Mouse (Mus musculus): Measurements from ENCODE around the gene Thap2. TPM values are rescaled to one million over a fixed set of nuclear protein-coding genes. Genes with fewer than 3 reads are reported as not detected.

Thap2 gene
- polyA plus RNA-seq, 1 experiment from 2014 or later = 32.3 TPM

GRCm38 (mm10) chr10:115349509-115349908 is 34.7 kb downstream of the Thap2 start:
- H3K36me3 ChIP-seq (replicated peaks) = peaks cover 18% of the 10 kb centered on the region
- no peak for ATAC-seq (ENCODE audit: low FRiP score)
- WGBS = 89% methylated on average over 7 of the region's 7 CpGs
- H3K27ac ChIP-seq = no peak overlapping the region
- H3K4me3 ChIP-seq (replicated peaks) = no peak overlapping the region
- no peak overlapping the region for H3K9ac ChIP-seq
- 0 out of 2 replicates have a peak, but pooled peaks cover 3% of the 10 kb centered on the region for H3K4me1 ChIP-seq
- no peaks in the 10 kb centered on the region for H3K9me3 ChIP-seq
- no peaks in the 10 kb centered on the region for H3K27me3 ChIP-seq
- H3K4me2 ChIP-seq = no peak overlapping the region

GRCm38 (mm10) chr10:115349029-115349428 is 35.2 kb downstream of the Thap2 start:
- WGBS = 67% methylated on average over 10 of the region's 10 CpGs
- Histone ChIP-seq H3K4me2 (no peak overlapping the region), H3K4me3 (replicated peaks) (no peak overlapping the region), H3K27ac (no peak overlapping the region), H3K4me1 (0 out of 2 replicates have a peak, but pooled peaks cover 3% of the 10 kb centered on the region), H3K9me3 (no peaks in the 10 kb centered on the region), H3K36me3 (replicated peaks) (peaks cover 18% of the 10 kb centered on the region), H3K27me3 (no peaks in the 10 kb centered on the region), H3K9ac (no peak overlapping the region)
- peak; percentile 49; the same call in 1 of the 2 replicates for ATAC-seq (ENCODE audit: low FRiP score)

GRCm38 (mm10) chr10:115348131-115348530 is 36.1 kb downstream of the Thap2 start:
- Histone ChIP-seq H3K36me3 (replicated peaks) (peaks cover 23% of the 10 kb centered on the region), H3K9me3 (no peaks in the 10 kb centered on the region), H3K9ac (no peak overlapping the region), H3K4me3 (replicated peaks) (no peak overlapping the region), H3K4me1 (0 out of 2 replicates have a peak, but pooled peaks cover 3% of the 10 kb centered on the region), H3K27me3 (no peaks in the 10 kb centered on the region), H3K27ac (no peak overlapping the region), H3K4me2 (no peak overlapping the region)
- no peak for ATAC-seq (ENCODE audit: low FRiP score)
- 86% methylated on average over 6 of the region's 6 CpGs for WGBS

GRCm38 (mm10) chr10:115346444-115346843 is 37.8 kb downstream of the Thap2 start:
- Histone ChIP-seq H3K4me1 (0 out of 2 replicates have a peak, but pooled peaks cover 3% of the 10 kb centered on the region), H3K9me3 (no peaks in the 10 kb centered on the region), H3K4me3 (replicated peaks) (no peak overlapping the region), H3K9ac (no peak overlapping the region), H3K4me2 (no peak overlapping the region), H3K36me3 (replicated peaks) (peaks cover 36% of the 10 kb centered on the region), H3K27ac (no peak overlapping the region), H3K27me3 (no peaks in the 10 kb centered on the region)
- ATAC-seq (ENCODE audit: low FRiP score) = no peak

GRCm38 (mm10) chr10:115342771-115343425 is 41.3 kb downstream of the Thap2 start:
- no peak overlapping the region for H3K4me2 ChIP-seq
- H3K27ac ChIP-seq = no peak overlapping the region
- peaks cover 45% of the 10 kb centered on the region for H3K36me3 ChIP-seq (replicated peaks)
- H3K9ac ChIP-seq = no peak overlapping the region
- H3K9me3 ChIP-seq = no peaks in the 10 kb centered on the region
- no peak for ATAC-seq (ENCODE audit: low FRiP score)
- WGBS = 88% methylated on average over 4 of the region's 4 CpGs
- H3K27me3 ChIP-seq = no peaks in the 10 kb centered on the region
- H3K4me3 ChIP-seq (replicated peaks) = no peak overlapping the region
- H3K4me1 ChIP-seq = no peaks in the 10 kb centered on the region

GRCm38 (mm10) chr10:115339820-115340328 is 44.4 kb downstream of the Thap2 start:
- Histone ChIP-seq H3K36me3 (replicated peaks) (peaks cover 30% of the 10 kb centered on the region), H3K9ac (no peak overlapping the region), H3K27ac (no peak overlapping the region), H3K4me2 (no peak overlapping the region), H3K27me3 (no peaks in the 10 kb centered on the region), H3K4me3 (replicated peaks) (no peak overlapping the region), H3K9me3 (no peaks in the 10 kb centered on the region), H3K4me1 (no peaks in the 10 kb centered on the region)
- 94% methylated on average over 7 of the region's 7 CpGs for WGBS
- no peak for ATAC-seq (ENCODE audit: low FRiP score)

- no peak overlapping the region for H3K4me2 ChIP-seq
- H3K9me3 ChIP-seq = no peaks in the 10 kb centered on the region
- no peak overlapping the region for H3K9ac ChIP-seq
- no peak overlapping the region for H3K4me3 ChIP-seq (replicated peaks)
- 88% methylated on average over 4 of the region's 4 CpGs for WGBS
- H3K27me3 ChIP-seq = no peaks in the 10 kb centered on the region
- H3K36me3 ChIP-seq (replicated peaks) = peaks cover 9% of the 10 kb centered on the region
- H3K4me1 ChIP-seq = no peaks in the 10 kb centered on the region
- no peak overlapping the region for H3K27ac ChIP-seq
- ATAC-seq (ENCODE audit: low FRiP score) = no peak
These were observed 47.3 kb downstream of the Thap2 start for GRCm38 (mm10) chr10:115336901-115337300.

GRCm38 (mm10) chr10:115333528-115333927 is 50.7 kb downstream of the Thap2 start:
- Histone ChIP-seq H3K9ac (no peak overlapping the region), H3K4me2 (no peak overlapping the region), H3K36me3 (replicated peaks) (no peaks in the 10 kb centered on the region), H3K27ac (no peak overlapping the region), H3K4me1 (no peaks in the 10 kb centered on the region), H3K27me3 (no peaks in the 10 kb centered on the region), H3K9me3 (no peaks in the 10 kb centered on the region), H3K4me3 (replicated peaks) (no peak overlapping the region)
- 85% methylated on average over 9 of the region's 9 CpGs for WGBS
- no peak for ATAC-seq (ENCODE audit: low FRiP score)

GRCm38 (mm10) chr10:115332997-115333396 is 51.2 kb downstream of the Thap2 start:
- Histone ChIP-seq H3K9me3 (no peaks in the 10 kb centered on the region), H3K4me3 (replicated peaks) (no peak overlapping the region), H3K36me3 (replicated peaks) (no peaks in the 10 kb centered on the region), H3K27ac (no peak overlapping the region), H3K9ac (no peak overlapping the region), H3K4me2 (no peak overlapping the region), H3K4me1 (no peaks in the 10 kb centered on the region), H3K27me3 (no peaks in the 10 kb centered on the region)
- 88% methylated on average over 4 of the region's 4 CpGs for WGBS
- no peak for ATAC-seq (ENCODE audit: low FRiP score)

- Histone ChIP-seq H3K27ac (no peak overlapping the region), H3K27me3 (no peaks in the 10 kb centered on the region), H3K36me3 (replicated peaks) (no peaks in the 10 kb centered on the region), H3K4me3 (replicated peaks) (no peak overlapping the region), H3K4me2 (no peak overlapping the region), H3K4me1 (no peaks in the 10 kb centered on the region), H3K9me3 (no peaks in the 10 kb centered on the region), H3K9ac (no peak overlapping the region)
- no peak for ATAC-seq (ENCODE audit: low FRiP score)
- WGBS = 86% methylated on average over 8 of the region's 8 CpGs
These were observed 51.8 kb downstream of the Thap2 start for GRCm38 (mm10) chr10:115332420-115332952.

GRCm38 (mm10) chr10:115329010-115329530 is 55.2 kb downstream of the Thap2 start:
- WGBS = 87% methylated on average over 3 of the region's 3 CpGs

GRCm38 (mm10) chr10:115328514-115328913 is 55.7 kb downstream of the Thap2 start:
- no peak overlapping the region for H3K9ac ChIP-seq
- no peaks in the 10 kb centered on the region for H3K4me1 ChIP-seq
- H3K27ac ChIP-seq = no peak overlapping the region
- no peak overlapping the region for H3K4me2 ChIP-seq
- no peaks in the 10 kb centered on the region for H3K9me3 ChIP-seq
- H3K36me3 ChIP-seq (replicated peaks) = no peaks in the 10 kb centered on the region
- 82% methylated on average over 6 of the region's 6 CpGs for WGBS
- H3K27me3 ChIP-seq = no peaks in the 10 kb centered on the region
- no peak for ATAC-seq (ENCODE audit: low FRiP score)
- H3K4me3 ChIP-seq (replicated peaks) = no peak overlapping the region

More at GRCm38 (mm10) chr10:115329010-115329530, 55.2 kb downstream of the Thap2 start:
- Histone ChIP-seq H3K9me3 (no peaks in the 10 kb centered on the region), H3K36me3 (replicated peaks) (no peaks in the 10 kb centered on the region), H3K4me3 (replicated peaks) (no peak overlapping the region), H3K27ac (no peak overlapping the region), H3K27me3 (no peaks in the 10 kb centered on the region), H3K9ac (no peak overlapping the region), H3K4me1 (no peaks in the 10 kb centered on the region), H3K4me2 (no peak overlapping the region)
- no peak for ATAC-seq (ENCODE audit: low FRiP score)

GRCm38 (mm10) chr10:115323295-115323694 is 60.9 kb downstream of the Thap2 start:
- Histone ChIP-seq H3K36me3 (replicated peaks) (no peaks in the 10 kb centered on the region), H3K9me3 (no peaks in the 10 kb centered on the region), H3K27me3 (peaks cover 9% of the 10 kb centered on the region; the same call in 1 of the 2 replicates), H3K9ac (no peak overlapping the region), H3K27ac (no peak overlapping the region), H3K4me1 (no peaks in the 10 kb centered on the region), H3K4me3 (replicated peaks) (no peak overlapping the region), H3K4me2 (no peak overlapping the region)
- no peak for ATAC-seq (ENCODE audit: low FRiP score)
- 11% methylated on average over 6 of the region's 6 CpGs for WGBS

Data from forebrain, embryonic 12.5 days (tissue).